Mouse (Mus musculus): ENCODE data around the gene Reps2. TPM values are rescaled to one million over a fixed set of nuclear protein-coding genes. Genes with fewer than 3 reads are reported as not detected.
A peak's percentile ranks its signal among the peaks of the same experiment; 100 is the strongest.

The Reps2 gene
- total RNA-seq, 2 experiments from 2014 or later, result 0.71 to 2.5 TPM

GRCm38 (mm10) chrX:162590145-162590790, 53.2 kb downstream of the Reps2 start:
- no peak for ATAC-seq (replicated peaks; ENCODE audit: poor library complexity)

DNA sequence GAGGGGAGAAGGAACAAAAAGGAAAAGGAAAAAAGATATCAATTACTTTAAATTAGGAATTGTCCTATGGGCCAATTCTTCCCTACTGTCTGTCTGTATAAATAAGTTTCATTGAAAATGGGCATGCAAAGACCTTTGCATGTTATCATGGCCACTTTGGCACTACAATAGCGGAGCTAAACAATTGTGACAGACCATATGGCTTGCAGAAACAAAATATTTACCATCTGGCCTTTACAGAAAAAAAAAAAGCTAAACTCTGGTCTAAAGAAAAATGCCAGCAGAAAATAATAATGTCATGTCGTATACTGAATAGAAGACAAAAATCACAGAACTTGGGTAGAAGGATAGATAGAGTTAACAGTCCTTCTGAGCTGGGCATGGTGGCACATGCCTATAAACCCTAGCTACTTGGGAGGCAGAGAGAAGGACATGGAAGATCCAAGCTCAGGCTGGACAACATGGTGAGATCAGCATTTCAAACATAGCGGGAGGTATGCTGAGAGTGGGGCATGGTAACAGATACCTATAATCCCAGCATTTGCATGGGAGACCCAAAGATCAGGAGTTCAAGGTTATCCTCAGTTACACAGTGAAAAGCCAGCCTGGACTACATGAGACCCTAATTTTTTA, 54.2 kb downstream of the Reps2 start:
- no peak for ATAC-seq (replicated peaks; ENCODE audit: poor library complexity)

GRCm38 (mm10) chrX:162584349-162584748, 59.1 kb downstream of the Reps2 start:
- no peak for ATAC-seq (replicated peaks; ENCODE audit: poor library complexity)

DNA sequence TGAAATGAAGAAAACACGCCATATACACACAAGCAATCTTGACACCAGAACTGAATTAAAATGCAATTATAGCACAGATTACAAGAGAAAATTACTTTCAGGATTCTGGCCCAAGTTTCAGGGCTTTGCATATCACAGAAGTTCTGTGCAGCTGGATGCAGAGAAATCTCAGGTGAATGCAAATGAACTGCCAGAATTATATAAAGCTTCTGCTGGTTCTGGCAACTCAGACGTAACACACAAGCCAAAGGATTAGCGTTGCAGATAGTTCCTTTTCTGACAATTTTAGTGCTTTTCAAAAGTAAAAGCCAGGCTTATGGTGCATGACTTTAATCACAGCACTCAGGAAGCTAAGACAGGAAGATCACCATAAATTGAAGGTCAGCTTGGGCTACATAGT, 62.9 kb downstream of the Reps2 start:
- ATAC-seq (replicated peaks; ENCODE audit: poor library complexity), result no peak

DNA sequence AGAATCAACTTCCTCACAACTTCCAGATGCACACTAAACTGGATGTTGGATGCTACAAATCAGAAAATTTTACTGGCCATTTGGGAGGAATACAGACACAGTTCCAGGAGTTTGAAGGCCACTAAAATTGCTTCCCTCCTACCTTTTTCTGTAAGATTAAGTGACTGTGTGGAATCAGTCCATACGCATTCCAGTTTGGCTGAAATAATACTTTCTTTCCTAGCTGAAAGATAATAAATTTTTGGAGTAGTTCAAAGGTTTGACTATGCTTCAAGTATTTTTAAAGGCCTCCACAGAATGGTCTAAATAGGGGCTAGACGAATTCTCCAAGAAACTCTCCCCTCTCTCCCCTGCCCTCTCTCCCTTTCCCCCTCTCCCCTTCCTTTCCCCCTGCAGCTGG, 75.0 kb downstream of the Reps2 start:
- no peak for ATAC-seq (replicated peaks; ENCODE audit: poor library complexity)

DNA sequence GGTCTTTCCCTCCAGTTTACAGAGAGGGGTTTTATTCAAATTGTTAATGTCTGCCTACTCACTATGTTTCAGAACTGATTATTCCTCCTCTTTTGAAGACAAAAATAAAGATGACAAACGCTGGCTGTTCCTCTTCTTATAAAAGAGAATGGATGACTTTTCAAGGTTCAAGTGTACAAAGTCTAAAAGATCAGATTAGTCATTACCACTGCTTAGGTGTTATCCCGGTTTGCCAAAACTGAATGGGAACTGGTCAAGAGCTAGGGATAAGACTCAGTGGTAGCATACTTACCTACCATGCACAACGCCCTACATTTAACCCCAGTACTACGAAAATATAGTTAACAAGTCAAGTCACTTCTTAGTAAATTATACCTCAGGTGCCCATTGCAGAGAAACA, 77.9 kb downstream of the Reps2 start:
- ATAC-seq (replicated peaks; ENCODE audit: poor library complexity), result no peak

- ATAC-seq (replicated peaks; ENCODE audit: poor library complexity), result no peak
Observed at GRCm38 (mm10) chrX:162556459-162556841, 87.0 kb downstream of the Reps2 start.

GRCm38 (mm10) chrX:162555729-162556458, 87.6 kb downstream of the Reps2 start:
- ATAC-seq (replicated peaks; ENCODE audit: poor library complexity), result no peak

DNA sequence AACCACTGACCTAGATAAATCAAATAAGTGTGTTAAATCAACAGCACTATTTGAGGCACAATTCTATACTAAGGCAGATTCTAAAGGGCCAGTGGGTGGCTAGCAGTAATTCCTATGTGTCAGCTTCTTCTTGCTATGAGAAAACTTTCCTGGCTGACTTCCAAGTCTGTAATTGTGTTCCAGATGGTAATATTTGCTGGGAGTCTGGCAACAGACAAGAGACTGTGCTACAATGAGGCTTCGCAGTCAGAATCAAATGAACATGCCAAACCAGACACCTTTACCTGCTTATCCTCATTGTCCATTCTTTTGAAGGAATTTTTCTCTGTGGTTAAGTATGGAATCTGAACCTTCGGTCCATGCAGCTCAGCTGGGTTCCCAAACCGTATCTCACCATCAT, 88.9 kb downstream of the Reps2 start:
- ATAC-seq (replicated peaks; ENCODE audit: poor library complexity), result no peak

DNA sequence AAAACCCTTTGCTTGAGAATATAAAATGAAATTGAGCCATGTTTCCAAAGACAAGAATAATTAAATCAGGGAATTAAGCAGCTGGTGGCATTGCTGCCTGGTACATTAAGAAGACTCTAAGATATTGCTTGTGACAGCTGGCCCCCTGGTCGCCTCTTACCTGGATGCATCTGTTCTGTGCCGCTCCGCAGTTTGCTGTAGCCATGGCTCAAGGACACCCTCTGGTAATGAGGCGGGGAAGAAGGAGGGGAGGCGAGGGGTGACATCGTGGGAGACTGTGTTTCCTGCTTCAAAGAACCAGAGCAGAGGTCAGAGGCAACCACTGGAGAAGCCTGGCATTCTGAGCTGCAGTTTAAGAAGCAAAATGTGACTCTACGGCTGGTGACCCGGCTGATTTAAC, 91.1 kb downstream of the Reps2 start:
- ATAC-seq (replicated peaks; ENCODE audit: poor library complexity), result no peak

GRCm38 (mm10) chrX:162545037-162545436, 98.4 kb downstream of the Reps2 start:
- ATAC-seq (replicated peaks; ENCODE audit: poor library complexity), result no peak

- peak; percentile 39 for ATAC-seq (replicated peaks; ENCODE audit: poor library complexity)
Observed at GRCm38 (mm10) chrX:162542576-162543227, 100.7 kb downstream of the Reps2 start.

GRCm38 (mm10) chrX:162541961-162542360, 101.5 kb downstream of the Reps2 start:
- ATAC-seq (replicated peaks; ENCODE audit: poor library complexity), result peak; percentile 69

DNA sequence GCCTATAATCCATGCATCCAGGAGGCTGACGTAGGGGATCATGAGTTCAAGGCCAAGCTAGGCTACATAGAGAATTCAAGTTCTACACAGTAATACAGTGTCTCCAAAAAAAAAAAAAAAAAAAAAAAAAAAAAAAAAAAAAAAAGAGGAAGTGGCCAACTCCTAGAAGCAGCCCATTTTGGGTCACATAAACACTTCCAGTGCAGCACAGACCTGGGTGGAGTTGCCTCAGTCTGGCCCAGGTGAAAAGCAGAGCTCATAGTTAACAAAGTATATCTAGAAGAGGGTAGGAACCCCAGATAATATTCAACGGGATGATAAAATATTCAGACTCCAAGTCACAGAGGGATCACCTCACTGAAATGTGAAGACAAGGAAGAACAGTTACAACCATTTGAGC, 112.4 kb downstream of the Reps2 start:
- peak; percentile 68 for ATAC-seq (replicated peaks; ENCODE audit: poor library complexity)

DNA sequence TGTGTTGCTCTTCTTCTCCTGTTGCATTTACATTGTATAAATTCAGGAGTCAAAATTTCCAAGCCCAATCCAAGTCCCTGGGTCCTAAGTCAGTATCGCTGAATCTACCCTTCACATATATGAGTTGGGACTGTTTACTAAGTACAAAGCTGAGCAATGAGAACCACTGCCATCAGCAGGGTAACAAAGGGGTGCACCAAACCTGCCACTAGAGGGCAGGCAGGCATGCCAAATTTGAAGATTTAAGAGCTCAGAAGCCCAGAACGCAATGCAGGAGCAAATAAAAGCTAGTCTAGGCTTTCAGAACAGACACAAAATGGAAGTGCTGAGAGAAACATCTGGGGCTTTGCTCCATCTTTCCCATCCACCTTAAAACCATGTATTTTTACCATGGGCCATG, 116.2 kb downstream of the Reps2 start:
- ATAC-seq (replicated peaks; ENCODE audit: poor library complexity), result peak; percentile 94

DNA sequence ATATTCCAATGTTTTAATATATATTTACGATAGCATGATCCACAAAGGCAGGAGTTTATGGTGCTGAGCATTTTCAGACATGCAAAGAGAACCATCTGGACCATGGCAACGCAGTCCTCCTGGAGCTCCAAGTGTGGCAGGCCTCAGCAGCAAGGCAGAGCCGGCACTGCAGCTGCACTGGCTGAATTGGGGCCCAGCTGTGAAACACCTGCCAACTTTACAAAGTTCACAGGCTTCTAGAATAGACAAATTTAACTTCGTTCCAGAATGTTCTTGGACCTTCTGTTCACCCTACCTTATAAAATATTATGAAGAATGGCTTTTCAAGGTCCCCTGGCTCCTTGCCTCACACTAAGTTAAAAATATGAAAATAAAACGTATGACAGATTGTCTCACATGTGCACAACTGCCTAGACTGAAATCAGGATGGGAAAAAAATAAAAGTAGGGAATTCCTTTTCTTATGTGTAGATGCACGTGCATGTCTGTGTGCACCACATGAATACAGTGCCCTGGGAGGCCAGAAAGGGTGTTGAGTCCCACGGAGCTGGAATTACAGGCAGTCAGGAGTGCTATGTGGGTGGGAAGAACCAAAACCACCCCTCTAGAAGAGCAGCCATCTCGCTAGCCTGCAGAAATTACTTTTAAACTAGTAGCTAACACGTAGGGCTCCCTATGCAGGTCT, 121.5 kb downstream of the Reps2 start:
- ATAC-seq (replicated peaks; ENCODE audit: poor library complexity), result no peak

- no peak for ATAC-seq (replicated peaks; ENCODE audit: poor library complexity)
Observed at GRCm38 (mm10) chrX:162521197-162521596, 122.3 kb downstream of the Reps2 start.

DNA sequence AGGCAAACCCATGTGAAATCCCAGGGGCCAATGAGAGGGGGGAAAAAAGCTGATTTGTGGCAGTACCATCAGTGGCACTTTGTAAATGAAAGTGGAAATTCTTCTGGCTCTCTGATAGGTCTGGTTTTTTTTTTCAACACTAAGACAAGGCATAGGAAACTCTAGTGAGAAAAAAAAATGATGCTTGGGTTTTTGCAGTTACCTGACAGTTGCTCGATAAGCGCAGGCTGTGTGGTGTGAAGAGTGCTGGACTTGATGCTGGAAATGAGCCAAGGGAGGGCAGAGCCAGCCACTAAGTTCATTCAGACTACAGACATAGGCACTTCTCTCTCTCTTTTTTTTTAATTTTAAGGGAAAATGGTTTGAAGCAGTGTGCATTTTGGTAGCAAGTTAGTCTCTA, 123.1 kb downstream of the Reps2 start:
- ATAC-seq (replicated peaks; ENCODE audit: poor library complexity), result peak; percentile 94

GRCm38 (mm10) chrX:162510426-162510980, 132.9 kb downstream of the Reps2 start:
- ATAC-seq (replicated peaks; ENCODE audit: poor library complexity), result peak; percentile 92

DNA sequence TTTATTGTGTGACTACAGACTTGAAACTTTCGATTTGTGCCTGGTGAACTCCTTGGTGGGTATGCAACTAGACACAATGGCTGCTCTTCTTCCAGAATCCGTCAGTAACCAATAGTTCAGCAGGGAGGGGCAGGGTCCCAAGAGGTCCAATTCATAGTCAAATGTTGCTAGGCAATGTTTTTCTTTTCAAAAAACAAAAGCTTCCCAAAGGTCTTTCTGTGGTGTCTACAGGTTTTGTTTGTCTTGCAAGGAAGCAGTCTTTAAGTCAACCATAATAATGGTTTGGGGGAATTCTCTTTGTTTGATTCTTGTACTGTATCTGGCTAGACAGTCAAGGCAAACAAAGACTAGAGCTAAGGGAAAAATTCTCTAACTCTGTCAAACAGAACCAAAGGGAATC, 138.3 kb downstream of the Reps2 start:
- no peak for ATAC-seq (replicated peaks; ENCODE audit: poor library complexity)

GRCm38 (mm10) chrX:162503436-162503835, 140.0 kb downstream of the Reps2 start:
- no peak for ATAC-seq (replicated peaks; ENCODE audit: poor library complexity)
